Mouse (Mus musculus) small intestine, adult 2 months (tissue): ENCODE data around the gene Lmbr1l.

Experiments used
- CTCF ChIP-seq: fragments of 200-500 bp; IDR thresholded peaks from 2 replicates; pipeline ENCODE4 v1.5.1; 2012; ENCODE audit warnings: low read depth, mild to moderate bottlenecking, control low read depth, inconsistent platforms, low read length, moderate library complexity, mixed read lengths; ENCODE audit not compliant: insufficient replicate concordance, insufficient read length; ENCODE audit errors: extremely low read depth
- POLR2A ChIP-seq: fragments of 200-500 bp; IDR thresholded peaks from 2 replicates; pipeline ENCODE4 v1.6.1; 2012; ENCODE audit warnings: low read depth, mild to moderate bottlenecking, control low read depth, inconsistent platforms, low read length, moderate library complexity

DNA sequence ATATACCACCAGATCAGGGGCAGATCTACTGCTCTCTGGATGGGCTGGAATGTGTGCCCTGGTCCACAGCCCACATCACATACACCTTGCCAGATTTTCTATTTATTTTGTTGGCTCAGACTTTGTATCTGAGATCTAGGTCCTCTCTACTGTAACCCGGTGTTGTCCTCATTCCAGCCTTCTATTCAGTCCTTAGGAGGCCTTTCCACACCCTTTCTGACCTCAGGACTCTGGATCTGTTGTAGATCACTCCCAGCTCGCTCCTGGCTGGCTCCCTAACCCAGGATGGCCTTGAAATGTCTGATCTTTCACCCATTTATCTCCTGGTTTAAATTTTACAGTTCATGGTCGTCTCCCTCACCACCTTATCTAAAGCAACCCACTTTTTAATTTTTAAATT, 6.7 kb upstream of the Lmbr1l start:
- TF ChIP-seq POLR2A (no peak), CTCF (no peak)
